Mouse (Mus musculus): ENCODE data around the gene Slc45a3.

DNA sequence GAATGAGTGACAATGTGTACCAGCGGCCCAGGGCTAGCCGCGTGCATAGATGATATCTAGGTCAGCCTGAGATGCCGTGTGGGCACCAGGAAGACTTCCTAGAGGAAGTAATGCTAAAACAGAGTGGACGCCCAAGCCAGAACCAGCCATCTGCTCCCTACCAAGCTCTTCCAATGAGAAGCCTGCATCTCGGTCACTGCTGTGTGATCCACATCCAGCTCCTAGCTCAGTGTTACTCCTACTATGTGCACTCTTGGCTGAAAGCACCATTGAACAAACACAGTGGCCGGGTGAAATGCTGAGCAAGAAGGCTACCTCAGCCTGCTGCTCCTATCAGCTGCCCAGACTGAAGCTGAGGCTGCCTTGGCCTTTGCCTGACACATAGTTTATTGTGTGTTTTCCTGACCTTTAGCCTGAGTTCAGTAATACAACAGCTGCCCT lies 29.8 kb downstream of the Slc45a3 start:
- TF ChIP-seq CTCF (IDR thresholded peaks at IDR 0.05; ENCODE audit: control insufficient read depth, insufficient read depth, insufficient replicate concordance, low read depth, low read length) (no peak), POLR2A (IDR thresholded peaks at IDR 0.05; ENCODE audit: control insufficient read depth, low read depth, low read length) (no peak)
